Mouse (Mus musculus) bone marrow, adult 2 months (tissue): ENCODE results near the gene Abtb1.

Experiments
- CTCF ChIP-seq: fragments of 200-500 bp; IDR thresholded peaks from 2 replicates; pipeline ENCODE4 v1.5.1; 2011; ENCODE audit warnings: low read length, control low read depth; ENCODE audit not compliant: control insufficient read depth, insufficient read depth
- POLR2A ChIP-seq: fragments of 200-500 bp; IDR thresholded peaks from 2 replicates; pipeline ENCODE4 v1.6.1; 2011; ENCODE audit warnings: low read depth, mild to moderate bottlenecking, control low read depth, low read length, borderline replicate concordance; ENCODE audit not compliant: control insufficient read depth

GRCm38 (mm10) chr6:88849270-88849669 lies 7.5 kb upstream of the Abtb1 start:
- TF ChIP-seq CTCF (peak; percentile 72), POLR2A (no peak)
